Mouse (Mus musculus) mature B cell (primary cell): Measurements from ENCODE around the gene Tgfbr3l.
"Not testable (repeated sequence)": the region's sequence is repeated elsewhere in the genome, so short reads cannot be mapped to it uniquely, and the experiment has no call there.

Experiments used
- in situ Hi-C: fragments of 300-500 bp; cut with MboI; formaldehyde crosslinking; loops from 2 replicates; pipeline ENCODE4 v1.14.3; 2019

Tgfbr3l gene

GRCm38 (mm10) chr8:4237814-4238433 lies 10.1 kb upstream of the Tgfbr3l start:
- in situ Hi-C loops, result no loop called here

GRCm38 (mm10) chr8:4238434-4239192 lies 9.4 kb upstream of the Tgfbr3l start, which contains the start of the genes Map2k7 and Gm49320:
Map2k7 (plus strand) TSS chr8:4238740.
Gm49320 (plus strand) TSS chr8:4238865.
- in situ Hi-C loops, result no loop called here

- in situ Hi-C loops, result no loop called here
Observed at GRCm38 (mm10) chr8:4239193-4239890, 8.7 kb upstream of the Tgfbr3l start.

- in situ Hi-C loops, result no loop called here
Observed at GRCm38 (mm10) chr8:4245061-4245460, 3.0 kb upstream of the Tgfbr3l start.

- in situ Hi-C loops, result no loop called here
Observed at GRCm38 (mm10) chr8:4245737-4246136, 2.3 kb upstream of the Tgfbr3l start.

GRCm38 (mm10) chr8:4247241-4247640 lies 773 bp upstream of the Tgfbr3l start:
- in situ Hi-C loops, result no loop called here

GRCm38 (mm10) chr8:4249213-4249612 lies 1.2 kb downstream of the Tgfbr3l start:
- in situ Hi-C loops, result no loop called here

GRCm38 (mm10) chr8:4250306-4250970 lies 2.4 kb downstream of the Tgfbr3l start:
- in situ Hi-C loops, result no loop called here

- in situ Hi-C loops, result no loop called here
Observed at GRCm38 (mm10) chr8:4252116-4252760, 4.2 kb downstream of the Tgfbr3l start.

- in situ Hi-C loops, result no loop called here
Observed at GRCm38 (mm10) chr8:4252934-4253841, 5.2 kb downstream of the Tgfbr3l start, which contains the start of gene Snapc2. Snapc2 (plus strand) TSS chr8:4253080.

GRCm38 (mm10) chr8:4254001-4254400 lies 6.0 kb downstream of the Tgfbr3l start:
- in situ Hi-C loops, result no loop called here

- in situ Hi-C loops, result not testable (repeated sequence)
Observed at GRCm38 (mm10) chr8:4255471-4255870, 7.5 kb downstream of the Tgfbr3l start.

- in situ Hi-C loops, result no loop called here
Observed at GRCm38 (mm10) chr8:4256911-4257310, 8.9 kb downstream of the Tgfbr3l start.

GRCm38 (mm10) chr8:4257350-4257749 lies 9.3 kb downstream of the Tgfbr3l start:
- in situ Hi-C loops, result no loop called here

- in situ Hi-C loops, result no loop called here
Observed at GRCm38 (mm10) chr8:4258233-4258632, 10.2 kb downstream of the Tgfbr3l start.

GRCm38 (mm10) chr8:4258678-4259077 lies 10.7 kb downstream of the Tgfbr3l start:
- in situ Hi-C loops, result no loop called here

- in situ Hi-C loops, result no loop called here
Observed at GRCm38 (mm10) chr8:4259125-4259804, 11.3 kb downstream of the Tgfbr3l start, which contains the start of gene Ctxn1. Ctxn1 (minus strand) TSS chr8:4259274.

- in situ Hi-C loops, result no loop called here
Observed at GRCm38 (mm10) chr8:4259805-4260170, 11.8 kb downstream of the Tgfbr3l start.

- in situ Hi-C loops, result no loop called here
Observed at GRCm38 (mm10) chr8:4263105-4263791, 15.2 kb downstream of the Tgfbr3l start.
